Mouse (Mus musculus) erythroblast, embryonic 14.5 days (primary cell): ENCODE data around the gene Ispd.

Source experiments
- GATA1 ChIP-seq: IDR thresholded peaks from 2 replicates; pipeline ENCODE4 v1.6.1; 2012; ENCODE audit warnings: low read length, inconsistent platforms, mixed read lengths
- TAL1 ChIP-seq: IDR thresholded peaks from 3 replicates; pipeline ENCODE4 v1.6.1; 2012; ENCODE audit warnings: low read length, inconsistent platforms, mixed read lengths

GRCm38 (mm10) chr12:36680883-36681505, 299.7 kb downstream of the Ispd start:
- TF ChIP-seq TAL1 (no peak), GATA1 (no peak)
